8 mouse cellular contexts compared by ENCODE assay signal in genomic region chr3:84219720-84220273, GRCm38 (mm10). TPM values are rescaled to one million over a fixed set of nuclear protein-coding genes. Genes with fewer than 3 reads are reported as not detected.
DNase-seq lines count a peak whose midpoint lies in the region; ATAC-seq and TF ChIP-seq lines count a peak whose summit lies in the region.

No protein-coding gene starts in this region.

- H3K9ac ChIP-seq in lung, postnatal 0 days (replicated peaks; ENCODE audit: low read depth): no peak overlapping the region
- H3K9ac ChIP-seq in embryonic facial prominence, embryonic 14.5 days (ENCODE audit: low read depth, low read length): peak overlapping the region; percentile 56
- peak overlapping the region; percentile 62; the same call in 1 of the 2 replicates for H3K9ac ChIP-seq in limb, embryonic 12.5 days (replicated peaks)

- no peak for DNase-seq in lung, postnatal 0 days (ENCODE audit: low spot score)
- no peak for DNase-seq in lung, postnatal 14 days
- peak; percentile 45 for DNase-seq in embryonic facial prominence, embryonic 14.5 days (ENCODE audit: low spot score)
- DNase-seq in splenic B cell, adult 2 months (ENCODE audit: low read depth, low spot score): peak; percentile 12
- DNase-seq in ovary, postnatal 10 days (ENCODE audit: low spot score): no peak
- no peak for DNase-seq in urinary bladder, postnatal 4 days (ENCODE audit: low spot score in 2 of 2)

- H3K27ac ChIP-seq in lung, postnatal 0 days (ENCODE audit: low read length): no peak overlapping the region
- 0 out of 2 replicates have a peak overlapping the region, but pooled peaks have one; percentile 56 for H3K27ac ChIP-seq in embryonic facial prominence, embryonic 14.5 days (replicated peaks; ENCODE audit: low read depth, low read length)
- no peak overlapping the region for H3K27ac ChIP-seq in limb, embryonic 12.5 days

- H3K36me3 ChIP-seq in lung, postnatal 0 days (ENCODE audit: insufficient read depth, low read length): no peaks in the 10 kb centered on the region
- H3K36me3 ChIP-seq in embryonic facial prominence, embryonic 14.5 days (ENCODE audit: control insufficient read depth, insufficient read depth, low read length): no peaks in the 10 kb centered on the region
- H3K36me3 ChIP-seq in limb, embryonic 12.5 days: no peaks in the 10 kb centered on the region
- no peaks in the 10 kb centered on the region for H3K36me3 ChIP-seq in splenic B cell, adult 2 months (ENCODE audit: control insufficient read depth, insufficient read depth, low read length, poor library complexity, severe bottlenecking)

- H3K4me2 ChIP-seq in lung, postnatal 0 days (replicated peaks; ENCODE audit: low read depth, low read length): peak overlapping the region; percentile 41; the same call in 1 of the 2 replicates
- peak overlapping the region; percentile 66 for H3K4me2 ChIP-seq in embryonic facial prominence, embryonic 14.5 days (ENCODE audit: low read depth, low read length)
- peak overlapping the region; percentile 87 for H3K4me2 ChIP-seq in limb, embryonic 12.5 days

- no peak for ATAC-seq in lung, postnatal 0 days
- ATAC-seq in embryonic facial prominence, embryonic 14.5 days (ENCODE audit: low read depth): no peak
- no peak for ATAC-seq in limb, embryonic 12.5 days (ENCODE audit: insufficient number of reproducible peaks, insufficient read depth, low FRiP score, low TSS enrichment, low read depth)
- ATAC-seq in monocyte, adult 5-6 weeks (replicated peaks; ENCODE audit: insufficient number of reproducible peaks, low FRiP score, low TSS enrichment, poor library complexity, severe bottlenecking): no peak

- TF ChIP-seq CTCF in lung, postnatal 0 days (IDR thresholded peaks at IDR 0.05): no peak

- H3K4me3 ChIP-seq in lung, postnatal 0 days (ENCODE audit: low read depth, low read length): no peak overlapping the region
- peak overlapping the region; percentile 43 for H3K4me3 ChIP-seq in embryonic facial prominence, embryonic 14.5 days (ENCODE audit: low read depth, low read length)
- peak overlapping the region; percentile 46 for H3K4me3 ChIP-seq in limb, embryonic 12.5 days (replicated peaks)

- TF ChIP-seq EP300 in lung, postnatal 0 days (IDR thresholded peaks at IDR 0.05): no peak

- H3K27me3 ChIP-seq in lung, postnatal 0 days (replicated peaks; ENCODE audit: insufficient read depth, low read length): no peaks in the 10 kb centered on the region
- H3K27me3 ChIP-seq in embryonic facial prominence, embryonic 14.5 days (replicated peaks; ENCODE audit: control insufficient read depth, insufficient read depth, low read length): no peaks in the 10 kb centered on the region
- H3K27me3 ChIP-seq in limb, embryonic 12.5 days: no peaks in the 10 kb centered on the region
- no peaks in the 10 kb centered on the region for H3K27me3 ChIP-seq in splenic B cell, adult 2 months (ENCODE audit: control insufficient read depth, insufficient read depth, low read length, poor library complexity, severe bottlenecking)

- H3K9me3 ChIP-seq in lung, postnatal 0 days (ENCODE audit: low read length): no peaks in the 10 kb centered on the region
- H3K9me3 ChIP-seq in embryonic facial prominence, embryonic 14.5 days (ENCODE audit: control insufficient read depth, low read length): no peaks in the 10 kb centered on the region
- H3K9me3 ChIP-seq in limb, embryonic 12.5 days: no peaks in the 10 kb centered on the region

- no peaks in the 10 kb centered on the region for H3K4me1 ChIP-seq in lung, postnatal 0 days (ENCODE audit: insufficient read depth, low read depth, low read length)
- H3K4me1 ChIP-seq in embryonic facial prominence, embryonic 14.5 days (ENCODE audit: control insufficient read depth, insufficient read depth, low read length): peaks cover 46% of the 10 kb centered on the region
- peaks cover 16% of the 10 kb centered on the region for H3K4me1 ChIP-seq in limb, embryonic 12.5 days (replicated peaks)

- 19% methylated on average over 9 of the region's 9 CpGs for WGBS in lung, postnatal 0 days
- WGBS in embryonic facial prominence, embryonic 14.5 days: 6% methylated on average over 9 of the region's 9 CpGs
- WGBS in limb, embryonic 12.5 days: 8% methylated on average over 9 of the region's 9 CpGs

RNA-seq across cellular contexts. Expression of gene Gm6525, which starts 45.9 kb away (rescaled TPM):
- 0.57 and 0.75 TPM in 2 replicates for polyA plus RNA-seq in lung, postnatal 0 days (2015; fragmentation: Nextera tagmentation; extraction: Ambion mirVana)
- polyA plus RNA-seq in embryonic facial prominence, embryonic 14.5 days (2014; fragmentation: Nextera tagmentation; extraction: Ambion mirVana): 0.50 and 0.60 TPM in 2 replicates
- 0.35 and 0.88 TPM in 2 replicates for polyA plus RNA-seq in limb, embryonic 12.5 days (2016; fragmentation: Nextera tagmentation; extraction: Ambion mirVana)
- total RNA-seq in monocyte, adult 5-6 weeks (2017): not detected in 3 replicates

Comparison
In these comparisons a context has a peak if more than half of its experiments do, and no peak if none do; other contexts are left out.
1. DNase-seq: peak in embryonic facial prominence, embryonic 14.5 days (single experiment) and splenic B cell, adult 2 months (single experiment); none in lung, postnatal 0 days (single experiment), lung, postnatal 14 days (single experiment), ovary, postnatal 10 days (single experiment) and urinary bladder, postnatal 4 days (0 of 2).
2. Peak in every context shown above with its lines, with median percentiles within 50 percentile points of each other: H3K4me2 ChIP-seq.